Mouse (Mus musculus) retina, postnatal 7 days (tissue): Measurements from ENCODE around the gene Scaf11.

Source experiments
- DNase-seq: peaks from one replicate; pipeline ENCODE4 v3.0.0-alpha.2; 2012; ENCODE audit warnings: low read depth, low spot score

Gene Scaf11

GRCm38 (mm10) chr15:96396641-96397344, 63.9 kb downstream of the Scaf11 start:
- no peak for DNase-seq

- DNase-seq, result no peak
These were observed 65.6 kb downstream of the Scaf11 start for GRCm38 (mm10) chr15:96395071-96395470.

- DNase-seq, result no peak
These were observed 67.8 kb downstream of the Scaf11 start for GRCm38 (mm10) chr15:96392878-96393277.

GRCm38 (mm10) chr15:96388565-96388964, 72.1 kb downstream of the Scaf11 start:
- no peak for DNase-seq

- no peak for DNase-seq
These were observed 78.4 kb downstream of the Scaf11 start for GRCm38 (mm10) chr15:96382223-96382622.

GRCm38 (mm10) chr15:96377701-96378100, 82.9 kb downstream of the Scaf11 start:
- DNase-seq, result no peak

- no peak for DNase-seq
These were observed 83.4 kb downstream of the Scaf11 start for GRCm38 (mm10) chr15:96377263-96377662.

- no peak for DNase-seq
These were observed 84.4 kb downstream of the Scaf11 start for GRCm38 (mm10) chr15:96376214-96376613.

- no peak for DNase-seq
These were observed 87.5 kb downstream of the Scaf11 start for GRCm38 (mm10) chr15:96373161-96373560.

- no peak for DNase-seq
These were observed 88.0 kb downstream of the Scaf11 start for GRCm38 (mm10) chr15:96372628-96373027.

GRCm38 (mm10) chr15:96371311-96371710, 89.3 kb downstream of the Scaf11 start:
- DNase-seq, result no peak

GRCm38 (mm10) chr15:96366176-96366963, 94.3 kb downstream of the Scaf11 start:
- DNase-seq, result no peak

GRCm38 (mm10) chr15:96365351-96365750, 95.3 kb downstream of the Scaf11 start:
- DNase-seq, result no peak
